Mouse (Mus musculus): ENCODE data around the gene Pmvk.

GRCm38 (mm10) chr3:89481488-89481887 is 27.1 kb downstream of the Pmvk start:
- peak; percentile 90 to 100 (median 95) for TF ChIP-seq CTCF (IDR thresholded peaks at IDR 0.05 in 2 of 3, conservative IDR thresholded peaks at IDR 0.05 in 1 of 3; ENCODE audit: control insufficient read depth in 1 of 3, insufficient read depth in 1 of 3, low read depth in 2 of 3, low read length in 3 of 3, poor library complexity in 1 of 3, severe bottlenecking in 1 of 3)
- no peak for TF ChIP-seq USF2 (IDR thresholded peaks at IDR 0.05; ENCODE audit: borderline replicate concordance in 1 of 2, insufficient read depth in 1 of 2, low read depth in 1 of 2, low read length in 2 of 2)
- no peak for TF ChIP-seq POLR2A (IDR thresholded peaks at IDR 0.05; ENCODE audit: control insufficient read depth in 1 of 2, insufficient read depth in 1 of 2, low read depth in 1 of 2, low read length in 2 of 2, poor library complexity in 1 of 2)

Measured in MEL (cell line).